Mouse (Mus musculus) thymus, adult 18-20 months (tissue): ENCODE measurements around the gene Ces1b.

Experiments used
- DNase-seq, 2 experiments: peaks; one replicate each; pipeline ENCODE4 v3.0.0; 2022; ENCODE audit warnings: mixed read lengths in 2 of 2

Gene Ces1b

GRCm38 (mm10) chr8:93079887-93080286, at the start of gene Ces1b:
Gene Ces1b, minus strand, starts transcription at chr8:93080017.
- DNase-seq: no peak

- no peak for DNase-seq
These were observed 46.7 kb upstream of the Ces1b start for GRCm38 (mm10) chr8:93126476-93126875.

- no peak for DNase-seq
These were observed 42.2 kb upstream of the Ces1b start for GRCm38 (mm10) chr8:93122005-93122404.

- DNase-seq: no peak
These were observed 15.6 kb upstream of the Ces1b start for GRCm38 (mm10) chr8:93095376-93095775.

- DNase-seq: no peak
These were observed 11.5 kb upstream of the Ces1b start for GRCm38 (mm10) chr8:93091324-93091723.

GRCm38 (mm10) chr8:93088686-93089122, 8.9 kb upstream of the Ces1b start:
- DNase-seq: no peak

GRCm38 (mm10) chr8:93088193-93088592, 8.4 kb upstream of the Ces1b start:
- DNase-seq: no peak

GRCm38 (mm10) chr8:93075251-93075650, 4.6 kb downstream of the Ces1b start:
- DNase-seq: no peak

- DNase-seq: no peak
These were observed 16.2 kb downstream of the Ces1b start for GRCm38 (mm10) chr8:93063416-93064117.

GRCm38 (mm10) chr8:93059185-93059584, 20.6 kb downstream of the Ces1b start:
- DNase-seq: no peak

- DNase-seq: no peak
These were observed 24.6 kb downstream of the Ces1b start for GRCm38 (mm10) chr8:93055238-93055637.

- no peak for DNase-seq
These were observed 31.1 kb downstream of the Ces1b start for GRCm38 (mm10) chr8:93048510-93049416.

GRCm38 (mm10) chr8:93048092-93048491, 31.7 kb downstream of the Ces1b start, which contains the start of gene Ces1a:
Gene Ces1a, minus strand, starts transcription at chr8:93048192.
- no peak for DNase-seq

- no peak for DNase-seq
These were observed 36.7 kb downstream of the Ces1b start for GRCm38 (mm10) chr8:93043083-93043482.

GRCm38 (mm10) chr8:93040776-93041567, 38.8 kb downstream of the Ces1b start:
- no peak for DNase-seq

GRCm38 (mm10) chr8:93040256-93040655, 39.6 kb downstream of the Ces1b start:
- no peak for DNase-seq

- no peak for DNase-seq
These were observed 41.0 kb downstream of the Ces1b start for GRCm38 (mm10) chr8:93038831-93039230.

GRCm38 (mm10) chr8:93030664-93031063, 49.2 kb downstream of the Ces1b start:
- no peak for DNase-seq

GRCm38 (mm10) chr8:93021738-93022137, 58.1 kb downstream of the Ces1b start:
- no peak for DNase-seq

- DNase-seq: no peak
These were observed 65.5 kb downstream of the Ces1b start for GRCm38 (mm10) chr8:93014300-93014699.

- no peak for DNase-seq
These were observed 67.6 kb downstream of the Ces1b start for GRCm38 (mm10) chr8:93012226-93012625.

- DNase-seq: peak; percentile 9 to 23
These were observed 68.4 kb downstream of the Ces1b start for GRCm38 (mm10) chr8:93011439-93011838.

- no peak for DNase-seq
These were observed 69.5 kb downstream of the Ces1b start for GRCm38 (mm10) chr8:93010286-93010685.
